Mouse (Mus musculus) central nervous system, embryonic 18 days (tissue): Measurements from ENCODE around the gene Hist1h2ae. TPM values are rescaled to one million over a fixed set of nuclear protein-coding genes. Genes with fewer than 3 reads are reported as not detected.

ENCODE experiments used
- polyA plus RNA-seq: library from polyadenylated mRNA; depleted of rRNA; stranded (reverse); fragments of >200 nt; gene quantifications from 2 replicates; pipeline ENCODE4 v1.2.3, GENCODE M21; 2012; rRNA removed

Hist1h2ae gene
- 4.4 and 4.5 TPM in 2 replicates for polyA plus RNA-seq

GRCm38 (mm10) chr13:23571022-23571503 is at the start of gene Hist1h2ae, which contains the start of gene Hist1h2bg:
TSS of gene Hist1h2ae (minus strand) at chr13:23571220.
TSS of gene Hist1h2bg (plus strand) at chr13:23571396.

DNA sequence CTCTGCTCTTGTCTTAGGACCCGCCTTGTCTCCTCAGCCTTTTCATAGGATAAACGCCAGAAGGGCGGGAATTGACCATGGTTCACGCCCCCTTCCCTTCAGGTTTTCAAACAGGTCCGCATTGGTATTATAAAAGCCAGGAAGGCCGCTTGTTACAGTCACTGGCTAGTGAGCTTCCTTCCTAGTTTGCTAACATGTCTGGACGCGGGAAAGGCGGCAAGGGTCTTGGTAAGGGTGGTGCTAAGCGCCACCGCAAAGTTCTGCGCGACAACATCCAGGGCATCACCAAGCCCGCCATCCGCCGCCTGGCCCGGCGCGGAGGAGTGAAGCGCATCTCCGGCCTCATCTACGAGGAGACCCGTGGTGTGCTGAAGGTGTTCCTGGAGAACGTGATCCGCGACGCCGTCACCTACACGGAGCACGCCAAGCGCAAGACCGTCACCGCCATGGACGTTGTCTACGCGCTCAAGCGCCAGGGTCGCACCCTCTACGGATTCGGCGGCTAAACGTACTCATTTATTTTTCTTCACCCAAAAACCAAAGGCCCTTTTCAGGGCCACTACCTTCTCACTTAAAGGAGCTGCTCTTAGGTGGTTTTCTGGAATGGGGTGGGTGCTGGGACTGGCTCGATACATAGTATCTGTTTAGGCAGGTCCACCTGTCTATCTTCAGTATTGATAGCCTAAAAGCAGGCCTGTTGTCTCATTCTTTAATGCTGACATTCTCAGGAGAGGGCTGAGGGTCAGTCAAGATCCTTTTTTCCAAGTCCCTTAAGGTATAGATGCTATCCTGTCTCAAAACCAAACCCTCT is 10.6 kb upstream of the Hist1h2ae start, which contains the start of gene Hist1h4d:
Gene Hist1h4d, plus strand, starts transcription at position 191 of the 811 bp plus-strand sequence.

GRCm38 (mm10) chr13:23575271-23575851 is 4.3 kb upstream of the Hist1h2ae start, which contains the start of gene Hist1h3d:
TSS of gene Hist1h3d (plus strand) at chr13:23575763.

GRCm38 (mm10) chr13:23573898-23574524 is 3.0 kb upstream of the Hist1h2ae start, which contains the start of the genes Hist1h2bf and Hist1h2ad:
TSS of gene Hist1h2bf (minus strand) at chr13:23574196.
TSS of gene Hist1h2ad (plus strand) at chr13:23574381.

DNA sequence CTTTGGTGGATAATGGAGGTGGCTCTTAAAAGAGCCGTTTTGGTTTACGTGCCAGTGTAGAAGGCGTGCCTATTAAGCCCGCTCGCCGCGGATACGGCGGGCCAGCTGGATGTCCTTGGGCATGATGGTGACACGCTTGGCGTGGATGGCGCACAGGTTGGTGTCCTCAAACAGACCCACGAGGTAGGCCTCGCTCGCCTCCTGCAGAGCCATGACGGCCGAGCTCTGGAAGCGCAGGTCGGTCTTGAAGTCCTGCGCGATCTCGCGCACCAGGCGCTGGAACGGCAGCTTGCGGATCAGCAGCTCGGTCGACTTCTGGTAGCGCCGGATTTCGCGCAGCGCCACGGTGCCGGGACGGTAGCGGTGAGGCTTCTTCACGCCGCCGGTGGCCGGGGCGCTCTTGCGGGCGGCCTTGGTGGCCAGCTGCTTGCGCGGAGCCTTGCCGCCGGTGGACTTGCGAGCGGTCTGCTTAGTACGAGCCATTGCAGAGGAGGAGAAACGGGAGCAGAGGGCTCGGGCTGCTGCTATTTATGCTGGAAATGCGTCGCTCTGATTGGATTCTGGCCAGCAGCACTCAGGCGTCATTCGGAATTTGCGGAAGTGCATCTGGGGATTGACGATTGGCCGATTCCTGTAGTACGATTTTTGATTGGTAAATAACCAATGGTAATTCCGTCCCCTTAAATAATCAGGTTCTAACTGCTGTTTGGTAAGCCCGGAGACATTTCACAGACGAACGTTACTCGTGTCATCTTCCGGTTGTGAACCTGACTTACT is 8.9 kb downstream of the Hist1h2ae start, which contains the start of gene Hist1h3e:
Gene Hist1h3e, minus strand, starts transcription at position 487 of the 777 bp plus-strand sequence.

DNA sequence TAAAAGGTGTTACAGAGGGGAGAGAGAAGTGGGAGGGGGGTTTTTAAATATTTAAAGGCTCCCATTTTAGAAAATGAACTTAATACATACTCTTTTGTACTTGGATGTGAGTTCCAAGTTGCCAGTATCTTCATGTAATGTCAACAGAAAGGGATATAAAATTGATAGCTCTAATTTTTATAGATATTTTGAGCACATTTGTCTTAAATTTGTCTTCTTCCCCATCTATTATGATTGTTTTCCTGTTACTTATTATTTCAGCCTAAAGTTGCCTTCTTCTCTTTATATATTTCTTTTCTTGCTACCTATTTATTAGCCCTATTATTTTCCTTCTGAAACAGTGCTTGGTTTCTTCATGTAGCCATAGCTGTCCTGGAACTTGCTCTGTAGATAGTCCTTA is 18.1 kb downstream of the Hist1h2ae start, which contains the start of gene Hist1h1d:
Gene Hist1h1d, plus strand, starts transcription at position 301 of the 400 bp plus-strand sequence.

GRCm38 (mm10) chr13:23551146-23551834 is 19.7 kb downstream of the Hist1h2ae start, which contains the start of gene Hist1h4f:
TSS of gene Hist1h4f (minus strand) at chr13:23551648.

DNA sequence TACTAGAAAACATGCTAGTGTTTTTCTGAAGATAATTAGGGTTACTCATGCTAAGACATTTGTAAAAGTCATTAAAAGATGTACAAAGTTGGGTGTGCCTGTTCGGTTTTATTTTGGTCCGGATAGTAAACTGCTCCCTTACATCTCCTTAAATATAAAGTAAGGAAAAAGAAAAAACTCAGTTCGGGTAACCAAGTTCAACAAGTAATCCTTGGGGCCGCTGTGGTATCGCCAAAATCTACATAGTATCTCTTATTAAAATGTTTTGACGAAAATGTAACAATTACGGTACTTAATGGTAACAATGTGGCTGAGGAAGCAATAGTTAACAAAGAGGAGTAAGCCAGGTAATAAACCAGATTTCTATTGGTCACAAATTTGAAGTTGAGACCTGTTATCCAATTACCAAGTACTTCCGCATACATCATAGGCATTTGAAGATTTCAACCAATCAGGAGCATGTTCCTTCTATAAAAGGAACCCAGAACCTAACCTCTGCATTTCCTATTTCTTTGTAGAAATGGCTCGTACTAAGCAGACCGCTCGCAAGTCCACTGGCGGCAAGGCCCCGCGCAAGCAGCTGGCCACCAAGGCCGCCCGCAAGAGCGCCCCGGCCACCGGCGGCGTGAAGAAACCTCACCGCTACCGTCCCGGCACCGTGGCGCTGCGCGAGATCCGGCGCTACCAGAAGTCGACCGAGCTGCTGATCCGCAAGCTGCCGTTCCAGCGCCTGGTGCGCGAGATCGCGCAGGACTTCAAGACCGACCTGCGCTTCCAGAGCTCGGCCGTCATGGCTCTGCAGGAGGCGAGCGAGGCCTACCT is 26.8 kb downstream of the Hist1h2ae start, which contains the start of gene Hist1h3f:
Gene Hist1h3f, plus strand, starts transcription at position 88 of the 822 bp plus-strand sequence.

GRCm38 (mm10) chr13:23542999-23543607 is 27.9 kb downstream of the Hist1h2ae start, which contains the start of gene Hist1h2bh:
TSS of gene Hist1h2bh (minus strand) at chr13:23543392.

DNA sequence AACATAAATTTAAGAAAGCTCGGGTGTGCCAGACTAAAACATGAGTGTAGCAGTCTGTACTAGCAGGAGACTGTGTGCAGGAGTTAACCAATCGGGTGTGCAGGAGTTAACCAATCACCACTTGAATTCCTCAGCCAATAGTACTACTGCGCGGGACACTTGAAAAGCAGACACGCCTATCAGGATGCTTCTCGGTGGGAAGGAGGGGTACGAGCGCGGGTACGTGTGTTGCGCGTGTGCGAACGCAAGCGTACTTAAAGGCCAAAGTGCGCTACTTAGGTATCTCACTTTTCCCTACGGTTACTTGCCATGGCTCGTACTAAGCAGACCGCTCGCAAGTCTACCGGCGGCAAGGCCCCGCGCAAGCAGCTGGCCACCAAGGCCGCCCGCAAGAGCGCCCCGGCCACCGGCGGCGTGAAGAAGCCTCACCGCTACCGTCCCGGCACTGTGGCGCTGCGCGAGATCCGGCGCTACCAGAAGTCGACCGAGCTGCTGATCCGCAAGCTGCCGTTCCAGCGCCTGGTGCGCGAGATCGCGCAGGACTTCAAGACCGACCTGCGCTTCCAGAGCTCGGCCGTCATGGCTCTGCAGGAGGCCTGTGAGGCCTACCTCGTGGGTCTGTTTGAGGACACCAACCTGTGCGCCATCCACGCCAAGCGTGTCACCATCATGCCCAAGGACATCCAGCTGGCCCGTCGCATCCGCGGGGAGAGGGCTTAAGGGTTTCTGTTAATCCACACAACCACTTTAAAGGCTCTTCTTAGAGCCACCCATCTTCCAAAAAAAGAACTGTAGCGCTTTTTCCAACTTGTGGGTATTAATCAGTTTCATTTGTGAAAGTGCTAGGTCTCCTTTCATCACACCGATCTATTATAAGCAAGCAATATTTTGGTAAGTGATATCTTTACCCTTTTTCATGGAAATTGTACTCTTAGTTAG is 35.6 kb downstream of the Hist1h2ae start, which contains the start of gene Hist1h3g:
Gene Hist1h3g, plus strand, starts transcription at position 286 of the 939 bp plus-strand sequence.

DNA sequence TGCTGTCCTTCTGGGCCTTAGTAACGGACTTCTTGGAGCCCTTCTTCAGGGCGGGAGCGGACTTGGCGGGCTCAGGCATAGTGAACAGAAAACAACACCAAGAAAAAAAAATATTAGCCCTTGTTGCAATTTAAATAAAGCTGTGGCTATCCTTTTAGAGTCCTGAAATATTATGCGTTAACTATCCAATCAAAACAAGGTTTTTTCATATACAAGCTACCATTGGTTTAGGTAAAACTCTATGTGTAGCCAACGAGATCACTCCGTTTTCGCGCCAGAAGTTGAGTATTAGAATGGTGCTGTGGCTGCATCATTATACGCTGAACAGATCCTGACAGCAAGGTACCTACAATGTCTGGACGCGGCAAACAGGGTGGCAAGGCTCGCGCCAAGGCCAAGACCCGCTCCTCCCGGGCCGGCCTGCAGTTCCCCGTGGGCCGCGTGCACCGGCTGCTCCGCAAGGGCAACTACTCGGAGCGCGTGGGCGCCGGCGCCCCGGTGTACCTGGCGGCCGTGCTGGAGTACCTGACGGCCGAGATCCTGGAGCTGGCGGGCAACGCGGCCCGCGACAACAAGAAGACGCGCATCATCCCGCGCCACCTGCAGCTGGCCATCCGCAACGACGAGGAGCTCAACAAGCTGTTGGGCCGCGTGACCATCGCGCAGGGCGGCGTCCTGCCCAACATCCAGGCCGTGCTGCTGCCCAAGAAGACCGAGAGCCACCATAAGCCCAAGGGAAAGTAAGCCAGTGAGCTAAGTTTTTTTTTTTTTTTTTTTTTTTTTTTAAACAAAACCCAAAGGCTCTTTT is 37.3 kb downstream of the Hist1h2ae start, which contains the start of gene Hist1h2af:
Gene Hist1h2af, plus strand, starts transcription at position 347 of the 808 bp plus-strand sequence.

DNA sequence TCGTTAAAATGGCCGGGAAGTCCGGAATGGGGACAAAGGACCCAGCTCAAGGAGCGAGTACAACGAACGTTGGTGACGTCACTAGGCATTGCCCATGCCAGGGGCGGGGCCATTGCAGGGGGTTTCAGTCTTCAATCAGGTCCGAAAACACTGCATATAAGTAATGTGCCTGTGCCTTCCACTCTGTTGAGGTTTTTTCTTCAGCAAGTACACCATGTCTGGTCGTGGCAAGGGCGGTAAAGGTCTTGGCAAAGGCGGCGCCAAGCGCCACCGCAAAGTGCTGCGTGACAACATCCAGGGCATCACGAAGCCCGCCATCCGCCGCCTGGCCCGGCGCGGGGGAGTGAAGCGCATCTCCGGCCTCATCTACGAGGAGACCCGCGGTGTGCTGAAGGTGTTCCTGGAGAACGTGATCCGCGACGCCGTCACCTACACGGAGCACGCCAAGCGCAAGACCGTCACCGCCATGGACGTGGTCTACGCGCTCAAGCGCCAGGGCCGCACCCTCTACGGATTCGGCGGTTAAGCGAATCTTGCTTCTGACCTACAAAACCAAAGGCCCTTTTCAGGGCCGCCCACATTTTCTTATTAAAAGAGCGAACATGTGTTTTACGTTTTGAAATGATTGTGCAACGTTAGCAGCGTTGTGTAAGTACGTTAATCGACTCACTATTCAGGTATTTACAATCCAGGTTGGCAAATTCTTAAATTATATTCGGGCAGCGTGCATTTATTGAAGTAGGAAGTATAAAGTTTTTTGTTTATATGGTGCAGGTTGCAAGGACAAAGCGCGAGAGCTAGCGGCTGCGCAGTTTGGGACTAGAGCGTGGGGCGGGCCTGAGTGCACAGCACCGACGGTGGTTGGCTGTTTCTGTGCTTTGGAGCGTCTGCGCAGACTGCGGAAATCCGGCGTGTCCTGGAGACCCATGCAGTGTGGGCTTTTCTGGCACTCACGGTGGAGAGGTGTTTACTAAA is 39.8 kb downstream of the Hist1h2ae start, which contains the start of gene Hist1h4h:
Gene Hist1h4h, plus strand, starts transcription at position 150 of the 975 bp plus-strand sequence.

